Mouse (Mus musculus): Measurements from ENCODE around the gene Clrn1. TPM values are rescaled to one million over a fixed set of nuclear protein-coding genes. Genes with fewer than 3 reads are reported as not detected.

Gene Clrn1
- 0.10 TPM in 1 of 2 replicates, not detected in the other for polyA plus RNA-seq (2016; fragmentation: Nextera tagmentation; extraction: Ambion mirVana)

DNA sequence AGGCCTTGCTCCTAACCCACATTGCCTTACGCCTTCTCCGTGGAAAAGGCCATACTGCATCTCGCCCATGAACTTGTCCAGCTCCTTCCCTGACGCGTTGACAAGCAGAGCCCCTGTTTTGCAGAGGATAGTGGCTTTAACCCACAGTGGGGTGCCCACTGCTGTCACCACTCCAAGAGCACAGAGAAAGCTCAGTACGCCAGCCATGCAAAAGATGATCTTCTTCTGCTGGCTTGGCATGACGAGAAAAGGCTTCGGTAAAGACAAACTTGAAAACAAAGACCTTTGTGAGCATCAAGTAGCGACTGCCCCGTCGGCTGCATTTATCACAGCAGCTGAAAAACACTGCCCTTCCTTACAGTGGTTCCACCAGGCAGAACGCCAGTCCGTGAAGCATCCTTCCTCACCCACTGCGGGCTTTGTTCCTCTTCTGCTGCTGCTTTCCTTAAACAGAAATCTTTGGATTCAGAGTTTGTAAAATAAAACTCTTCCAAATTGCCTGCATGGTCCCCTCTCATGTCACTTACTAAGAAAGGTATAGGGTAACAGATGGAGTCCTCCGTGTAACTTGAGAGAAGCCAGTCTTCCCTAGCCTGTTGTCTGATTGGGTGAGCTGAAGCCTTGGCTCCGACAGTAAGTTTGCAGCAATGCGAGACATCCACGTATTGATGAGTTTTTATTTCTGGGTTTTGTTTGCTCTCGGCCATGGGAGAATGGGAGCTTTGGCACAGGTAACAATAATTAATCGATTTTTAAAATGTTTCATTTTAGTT, at the start of gene Clrn1:
TSS of gene Clrn1 (minus strand) at position 540 of the 773 bp plus-strand sequence.
- no peaks in the 10 kb centered on the region for H3K36me3 ChIP-seq
- WGBS: 78% methylated on average over 20 of the region's 20 CpGs
- H3K4me3 ChIP-seq: no peak within 1 kb of the TSS
- peaks cover 7% of the 10 kb centered on the region for H3K4me1 ChIP-seq
- H3K9me3 ChIP-seq (replicated peaks): no peaks in the 10 kb centered on the region
- H3K27ac ChIP-seq: no peak within 1 kb of the TSS
- no peak for DNase-seq (ENCODE audit: low spot score)
- H3K27me3 ChIP-seq (ENCODE audit: low read depth, poor library complexity, severe bottlenecking): no peaks in the 10 kb centered on the region

DNA sequence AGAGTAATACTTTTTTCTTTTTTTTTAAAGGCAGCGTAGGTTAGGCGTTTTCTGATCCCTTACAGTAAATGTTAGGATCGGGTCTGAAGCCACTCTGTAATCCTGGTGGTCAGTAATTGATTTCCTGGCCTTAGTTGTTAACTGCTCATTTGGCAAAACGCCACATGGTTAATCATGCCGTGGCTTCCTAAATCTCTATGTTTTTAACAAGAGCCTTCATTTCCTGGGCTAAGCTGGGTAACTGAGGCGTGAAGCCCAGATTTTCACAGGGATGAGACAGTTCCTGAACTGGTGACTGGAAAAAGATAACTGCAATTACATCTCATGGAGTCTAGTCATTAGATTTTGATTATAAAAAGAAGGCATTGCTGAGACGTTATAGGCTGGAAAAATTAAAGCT, 38.9 kb upstream of the Clrn1 start:
- no peak overlapping the region for H3K27ac ChIP-seq
- DNase-seq (ENCODE audit: low spot score): no peak

DNA sequence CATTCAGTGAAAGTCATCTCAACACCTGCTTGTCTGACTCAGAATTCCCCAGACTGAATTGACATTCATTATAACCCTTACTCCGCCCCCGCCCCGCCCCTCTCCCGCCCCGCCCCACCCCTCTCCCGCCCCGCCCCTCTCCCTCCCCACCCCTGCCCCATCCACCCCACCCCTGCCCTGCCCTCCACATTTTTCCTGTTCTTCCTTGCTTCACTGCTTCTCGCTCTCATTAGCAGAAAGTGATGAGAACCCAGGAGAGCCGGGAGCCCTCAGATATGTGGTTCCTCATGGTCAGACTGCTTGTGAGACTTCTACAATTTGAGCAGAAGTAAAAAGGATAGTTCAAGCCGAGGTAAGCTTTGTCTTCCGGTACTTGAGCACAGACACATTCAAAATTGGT, 38.0 kb upstream of the Clrn1 start:
- no peak for DNase-seq (ENCODE audit: low spot score)

More for the DNA sequence above, 38.9 kb upstream of the Clrn1 start:
- H3K9me3 ChIP-seq (replicated peaks): no peaks in the 10 kb centered on the region
- H3K4me3 ChIP-seq: no peak overlapping the region
- no peaks in the 10 kb centered on the region for H3K36me3 ChIP-seq
- H3K4me1 ChIP-seq: peaks cover 3% of the 10 kb centered on the region; the same call in 1 of the 2 replicates
- WGBS: 70% methylated on average over 7 of the region's 7 CpGs
- H3K27me3 ChIP-seq (ENCODE audit: low read depth, poor library complexity, severe bottlenecking): no peaks in the 10 kb centered on the region

DNA sequence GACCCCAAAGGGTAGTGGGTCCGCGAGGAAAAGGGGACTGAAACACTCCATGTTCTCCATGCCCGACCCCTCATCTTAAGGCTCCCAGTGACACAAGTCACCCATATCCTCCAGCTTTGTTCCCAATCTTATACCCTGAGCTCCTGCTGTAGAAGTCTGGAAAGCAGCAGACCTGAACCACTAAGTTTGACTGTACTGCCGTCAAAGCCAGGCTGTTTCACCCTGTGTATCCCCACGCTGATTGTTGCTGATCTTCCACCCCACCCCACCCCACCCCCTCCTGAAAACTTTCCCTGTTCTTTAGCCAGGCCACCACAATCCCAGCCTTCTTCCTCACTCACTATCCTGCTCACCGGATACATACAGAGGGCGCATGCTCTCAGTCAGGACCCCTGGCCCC, 37.5 kb upstream of the Clrn1 start:
- 88% methylated on average over 7 of the region's 7 CpGs for WGBS
- DNase-seq (ENCODE audit: low spot score): no peak
- H3K4me3 ChIP-seq: no peak overlapping the region

More for the DNA sequence above, 38.0 kb upstream of the Clrn1 start:
- no peaks in the 10 kb centered on the region for H3K36me3 ChIP-seq
- H3K4me3 ChIP-seq: no peak overlapping the region
- no peaks in the 10 kb centered on the region for H3K27me3 ChIP-seq (ENCODE audit: low read depth, poor library complexity, severe bottlenecking)
- no peak overlapping the region for H3K27ac ChIP-seq
- no peaks in the 10 kb centered on the region for H3K9me3 ChIP-seq (replicated peaks)
- 66% methylated on average over 9 of the region's 11 CpGs for WGBS
- peaks cover 3% of the 10 kb centered on the region; the same call in 1 of the 2 replicates for H3K4me1 ChIP-seq

DNA sequence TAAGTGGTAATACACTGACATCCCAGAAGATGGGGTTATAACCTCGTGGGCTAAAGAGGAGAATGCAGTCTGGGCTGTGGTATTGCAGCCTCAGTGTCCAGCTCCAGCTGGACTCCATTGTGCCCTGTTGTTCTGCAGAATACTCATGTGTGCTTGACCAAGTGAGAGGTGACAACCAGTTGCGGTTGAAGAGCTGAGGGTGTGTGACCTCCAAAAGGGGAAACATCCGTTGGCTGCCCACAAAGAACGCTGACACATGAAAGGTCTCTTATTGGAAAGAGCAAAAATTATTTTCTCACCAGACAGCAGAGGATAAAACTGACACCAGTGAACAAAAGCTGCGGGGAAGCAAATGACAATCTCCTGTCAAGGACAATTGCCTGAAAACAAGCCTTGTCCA, 36.2 kb upstream of the Clrn1 start:
- H3K9me3 ChIP-seq (replicated peaks): no peaks in the 10 kb centered on the region
- 79% methylated on average over 5 of the region's 5 CpGs for WGBS
- DNase-seq (ENCODE audit: low spot score): no peak
- H3K27ac ChIP-seq: no peak overlapping the region
- H3K4me1 ChIP-seq: peaks cover 3% of the 10 kb centered on the region; the same call in 1 of the 2 replicates
- no peak overlapping the region for H3K4me3 ChIP-seq
- H3K27me3 ChIP-seq (ENCODE audit: low read depth, poor library complexity, severe bottlenecking): no peaks in the 10 kb centered on the region
- H3K36me3 ChIP-seq: no peaks in the 10 kb centered on the region

More for the DNA sequence above, 37.5 kb upstream of the Clrn1 start:
- H3K4me1 ChIP-seq: peaks cover 3% of the 10 kb centered on the region; the same call in 1 of the 2 replicates
- H3K9me3 ChIP-seq (replicated peaks): no peaks in the 10 kb centered on the region
- H3K27me3 ChIP-seq (ENCODE audit: low read depth, poor library complexity, severe bottlenecking): no peaks in the 10 kb centered on the region
- H3K27ac ChIP-seq: no peak overlapping the region
- H3K36me3 ChIP-seq: no peaks in the 10 kb centered on the region

DNA sequence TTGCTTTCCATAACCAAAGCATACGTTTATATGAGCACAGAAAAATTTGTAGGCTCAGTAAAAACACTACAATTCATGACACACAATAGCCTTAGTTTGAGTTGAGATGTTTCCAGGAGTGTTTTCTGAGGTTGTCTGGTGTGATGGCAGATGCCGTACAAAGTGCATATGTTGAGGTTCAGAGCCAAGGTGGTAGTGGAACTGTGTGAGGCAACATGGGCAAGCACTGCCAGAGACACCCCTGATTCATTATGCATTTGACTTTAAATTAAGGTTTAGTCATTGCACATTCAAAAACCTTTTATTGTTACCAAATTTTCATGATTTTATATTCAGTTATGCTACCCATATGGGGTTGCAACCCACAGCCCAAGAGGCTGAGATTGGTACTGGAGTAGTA, 19.5 kb upstream of the Clrn1 start:
- WGBS: 88% methylated on average over 2 of the region's 2 CpGs
- Histone ChIP-seq H3K27ac (no peak overlapping the region), H3K27me3 (ENCODE audit: low read depth, poor library complexity, severe bottlenecking) (no peaks in the 10 kb centered on the region), H3K36me3 (no peaks in the 10 kb centered on the region), H3K4me1 (no peaks in the 10 kb centered on the region), H3K4me3 (no peak overlapping the region), H3K9me3 (replicated peaks) (no peaks in the 10 kb centered on the region)
- DNase-seq (ENCODE audit: low spot score): no peak

DNA sequence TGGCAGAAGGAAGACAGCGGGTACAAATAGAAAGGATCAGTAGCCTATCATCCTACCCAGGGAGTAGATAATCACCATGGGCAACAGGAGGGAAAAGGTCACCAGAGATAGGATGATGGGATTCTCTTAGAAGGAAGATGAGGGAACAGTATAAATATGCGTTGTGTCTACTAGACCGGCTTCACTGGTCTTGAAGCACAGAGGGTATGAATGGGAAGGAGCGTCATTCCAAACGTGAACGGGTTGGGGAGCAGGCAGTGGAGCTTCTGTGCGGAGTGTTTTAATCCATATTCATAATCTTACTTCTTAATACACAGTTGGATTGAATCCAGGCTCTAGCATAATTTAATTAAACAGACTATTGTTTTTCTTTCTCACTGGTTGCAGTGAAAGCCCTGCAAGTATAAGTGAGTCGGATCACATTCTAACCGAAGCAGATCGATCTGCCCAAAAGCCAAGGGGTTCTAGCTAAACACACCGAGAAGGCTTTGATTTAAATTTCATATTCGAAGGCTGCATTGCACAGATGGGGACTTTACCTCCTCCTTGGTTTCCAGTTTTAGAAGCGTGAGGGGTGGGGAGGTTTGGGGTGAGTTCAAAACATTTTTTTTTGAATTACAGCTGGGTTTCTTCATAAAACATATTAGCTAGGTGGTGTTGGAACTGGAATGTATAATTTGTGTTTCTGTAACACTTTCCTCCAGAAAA, 17.1 kb upstream of the Clrn1 start:
- DNase-seq (ENCODE audit: low spot score): no peak
- H3K36me3 ChIP-seq: no peaks in the 10 kb centered on the region
- no peak overlapping the region for H3K27ac ChIP-seq
- no peaks in the 10 kb centered on the region for H3K4me1 ChIP-seq
- H3K4me3 ChIP-seq: no peak overlapping the region
- WGBS: 90% methylated on average over 13 of the region's 13 CpGs
- H3K9me3 ChIP-seq (replicated peaks): no peaks in the 10 kb centered on the region
- no peaks in the 10 kb centered on the region for H3K27me3 ChIP-seq (ENCODE audit: low read depth, poor library complexity, severe bottlenecking)

DNA sequence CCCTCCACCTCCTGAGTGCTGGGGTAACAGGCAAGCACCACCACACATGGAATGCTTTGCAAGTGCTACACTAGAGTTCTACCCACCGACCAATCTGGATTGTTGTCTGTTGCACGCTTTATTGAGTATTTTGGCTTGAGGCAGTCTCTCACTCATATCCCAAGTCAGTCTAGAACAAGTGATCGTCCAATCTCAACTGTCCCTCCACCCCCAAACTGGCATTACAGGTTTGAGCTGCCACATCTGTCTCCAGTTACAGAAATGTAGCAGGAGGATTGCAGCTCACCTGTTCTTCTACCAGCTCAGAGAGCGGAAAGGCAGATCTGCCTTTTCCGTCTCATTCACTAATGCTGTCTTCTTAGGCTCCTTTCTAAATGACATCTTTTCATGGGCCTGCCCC, 10.0 kb upstream of the Clrn1 start:
- 86% methylated on average over 5 of the region's 5 CpGs for WGBS
- H3K36me3 ChIP-seq: no peaks in the 10 kb centered on the region
- DNase-seq (ENCODE audit: low spot score): no peak
- no peak overlapping the region for H3K4me3 ChIP-seq
- no peaks in the 10 kb centered on the region for H3K4me1 ChIP-seq
- H3K27ac ChIP-seq: no peak overlapping the region
- no peaks in the 10 kb centered on the region for H3K27me3 ChIP-seq (ENCODE audit: low read depth, poor library complexity, severe bottlenecking)
- no peaks in the 10 kb centered on the region for H3K9me3 ChIP-seq (replicated peaks)

DNA sequence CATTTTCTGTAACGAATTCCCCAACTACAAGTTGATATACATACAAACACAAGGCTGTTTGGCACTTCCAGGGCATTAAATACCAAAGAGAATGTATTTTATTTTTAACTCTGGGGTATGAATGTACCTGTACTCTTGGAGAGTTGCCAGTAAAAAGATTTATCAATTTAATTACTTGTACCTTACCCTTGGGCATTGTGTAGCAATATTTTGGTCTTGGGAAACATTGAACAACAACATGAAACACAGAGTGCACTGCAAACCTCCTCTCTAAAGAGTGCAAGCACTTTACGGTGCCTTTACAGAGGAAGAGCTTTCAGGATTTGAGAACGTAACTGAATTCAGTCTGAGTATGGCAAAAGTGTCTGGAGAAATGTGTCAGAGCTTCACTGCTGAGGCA, 9.4 kb upstream of the Clrn1 start:
- Histone ChIP-seq H3K4me3 (no peak overlapping the region), H3K27me3 (ENCODE audit: low read depth, poor library complexity, severe bottlenecking) (no peaks in the 10 kb centered on the region)
- 91% methylated on average over 3 of the region's 3 CpGs for WGBS

DNA sequence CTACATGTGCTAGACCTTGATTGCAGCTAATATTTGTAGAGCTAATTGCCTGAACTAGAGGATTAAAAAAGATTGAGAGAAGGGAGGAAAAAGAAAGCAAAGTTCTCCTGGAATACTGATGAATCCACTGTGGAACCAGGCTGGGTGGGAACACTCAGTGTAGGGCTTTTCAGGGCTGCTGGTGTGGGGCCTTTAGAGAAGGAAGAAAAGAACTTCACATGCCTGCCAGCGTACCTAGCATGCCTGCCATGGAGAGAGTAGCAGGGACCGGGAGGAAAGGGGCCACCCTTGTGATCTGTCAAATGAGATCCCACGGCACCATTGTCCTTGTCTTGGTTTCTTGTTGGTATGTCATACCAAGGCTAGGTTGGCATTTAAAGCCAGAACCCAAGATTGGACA, 4.5 kb upstream of the Clrn1 start:
- no peak overlapping the region for H3K27ac ChIP-seq

More for the DNA sequence above, 9.4 kb upstream of the Clrn1 start:
- no peak for DNase-seq (ENCODE audit: low spot score)
- Histone ChIP-seq H3K36me3 (no peaks in the 10 kb centered on the region), H3K9me3 (replicated peaks) (no peaks in the 10 kb centered on the region), H3K4me1 (peaks cover 4% of the 10 kb centered on the region; the same call in 1 of the 2 replicates), H3K27ac (no peak overlapping the region)

DNA sequence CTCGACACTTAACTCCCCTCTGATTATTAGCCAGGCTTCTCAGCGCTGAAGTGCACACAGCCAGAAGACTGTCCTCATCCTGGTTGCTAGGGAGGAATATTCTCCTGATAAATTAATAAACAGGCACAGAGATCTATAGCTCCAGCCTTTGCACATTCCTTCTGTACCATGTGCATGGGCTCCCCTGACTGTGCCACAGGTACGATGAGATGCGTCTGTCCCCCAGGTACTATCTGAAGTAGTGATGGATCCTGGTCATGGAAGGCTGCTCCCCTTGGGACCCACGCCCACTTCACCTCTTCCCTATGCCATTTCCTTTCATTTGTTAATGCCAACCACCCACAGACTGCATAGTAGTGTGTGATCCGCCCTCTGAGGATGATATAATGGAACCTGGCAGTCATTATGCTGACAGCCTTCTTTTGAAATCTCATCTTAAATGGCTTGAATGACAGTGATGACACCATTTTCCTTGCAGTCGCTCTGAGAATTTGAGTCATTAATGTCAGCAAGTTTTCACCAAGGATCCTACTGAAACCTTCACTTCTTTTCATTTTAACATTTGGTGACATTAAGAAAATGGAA, 3.1 kb upstream of the Clrn1 start:
- Histone ChIP-seq H3K27me3 (ENCODE audit: low read depth, poor library complexity, severe bottlenecking) (no peaks in the 10 kb centered on the region), H3K36me3 (no peaks in the 10 kb centered on the region), H3K9me3 (replicated peaks) (no peaks in the 10 kb centered on the region), H3K4me3 (no peak overlapping the region), H3K4me1 (peaks cover 4% of the 10 kb centered on the region; the same call in 1 of the 2 replicates), H3K27ac (no peak overlapping the region)
- no peak for DNase-seq (ENCODE audit: low spot score)
- WGBS: 88% methylated on average over 7 of the region's 7 CpGs

More for the DNA sequence above, 4.5 kb upstream of the Clrn1 start:
- Histone ChIP-seq H3K4me3 (no peak overlapping the region), H3K4me1 (peaks cover 4% of the 10 kb centered on the region; the same call in 1 of the 2 replicates), H3K9me3 (replicated peaks) (no peaks in the 10 kb centered on the region), H3K36me3 (no peaks in the 10 kb centered on the region), H3K27me3 (ENCODE audit: low read depth, poor library complexity, severe bottlenecking) (no peaks in the 10 kb centered on the region)
- 77% methylated on average over 3 of the region's 3 CpGs for WGBS
- no peak for DNase-seq (ENCODE audit: low spot score)

DNA sequence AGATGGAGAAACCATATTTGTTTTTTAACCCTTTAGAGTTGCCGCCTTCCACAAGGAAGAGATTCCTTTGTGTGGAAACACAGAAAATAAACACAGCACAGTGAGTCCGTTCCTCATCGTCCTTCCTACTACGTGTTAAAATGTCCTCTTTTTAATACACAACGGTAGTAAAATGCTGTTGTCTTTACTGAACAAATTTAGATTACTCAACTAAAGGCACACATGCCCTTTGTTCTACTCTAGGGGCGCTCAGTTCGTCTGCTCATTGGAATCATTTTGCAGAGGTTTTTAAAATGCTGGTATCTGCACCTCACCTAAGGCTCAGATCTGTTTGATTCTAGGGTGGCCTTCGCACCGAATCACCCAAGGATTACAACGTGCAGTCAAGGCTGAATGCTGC, 2.6 kb upstream of the Clrn1 start:
- Histone ChIP-seq H3K36me3 (no peaks in the 10 kb centered on the region), H3K27me3 (ENCODE audit: low read depth, poor library complexity, severe bottlenecking) (no peaks in the 10 kb centered on the region), H3K27ac (no peak overlapping the region), H3K4me3 (no peak overlapping the region), H3K9me3 (replicated peaks) (no peaks in the 10 kb centered on the region), H3K4me1 (peaks cover 8% of the 10 kb centered on the region)
- no peak for DNase-seq (ENCODE audit: low spot score)
- WGBS: 91% methylated on average over 10 of the region's 10 CpGs

DNA sequence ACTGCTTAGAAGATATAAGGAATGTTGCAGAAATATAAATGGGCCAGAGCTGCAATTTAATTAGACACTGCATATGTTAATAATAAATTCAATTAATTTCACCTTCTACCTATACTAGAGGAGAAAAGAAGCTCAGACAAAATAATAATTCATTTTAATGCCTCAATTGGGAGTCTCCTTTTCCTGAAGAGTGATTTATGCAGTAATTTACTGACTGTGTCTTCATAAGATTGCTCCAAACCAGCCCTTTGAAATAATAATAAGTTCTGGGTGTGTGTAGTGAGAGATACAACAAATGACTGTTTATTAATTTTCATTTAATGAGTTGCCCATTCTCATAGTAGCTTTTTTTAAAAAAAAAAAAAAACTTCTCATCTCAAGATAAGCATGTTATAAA, 1.6 kb downstream of the Clrn1 start:
- Histone ChIP-seq H3K27ac (no peak overlapping the region), H3K4me3 (no peak overlapping the region), H3K36me3 (no peaks in the 10 kb centered on the region), H3K4me1 (peaks cover 4% of the 10 kb centered on the region), H3K9me3 (replicated peaks) (no peaks in the 10 kb centered on the region), H3K27me3 (ENCODE audit: low read depth, poor library complexity, severe bottlenecking) (no peaks in the 10 kb centered on the region)
- no peak for DNase-seq (ENCODE audit: low spot score)

Measured in limb, embryonic 10.5 days (tissue).